Mouse (Mus musculus) hindbrain, embryonic 12.5 days (tissue): ENCODE measurements around the gene Nop9. TPM values are rescaled to one million over a fixed set of nuclear protein-coding genes. Genes with fewer than 3 reads are reported as not detected.
"Not testable (repeated sequence)": the region's sequence is repeated elsewhere in the genome, so short reads cannot be mapped to it uniquely, and the experiment has no call there.

Experiments
- ATAC-seq: fragments of 200-750 bp; cut with Nextera tagmentation; 2 replicates; pipeline ENCODE4 v1.8.0; 2017; ENCODE audit warnings: moderate TSS enrichment; ENCODE audit not compliant: low FRiP score
- H3K27ac ChIP-seq: fragments of 300-500 bp; sonication (generic); 2 replicates; pipeline ENCODE4 v1.5.1; 2016; ENCODE audit warnings: mild to moderate bottlenecking
- H3K27me3 ChIP-seq: fragments of 300-500 bp; sonication (generic); 2 replicates; pipeline ENCODE4 v1.6.1; 2016; ENCODE audit warnings: mild to moderate bottlenecking
- H3K36me3 ChIP-seq: fragments of 300-500 bp; sonication (generic); 2 replicates; pipeline ENCODE4 v1.6.1; 2016; ENCODE audit warnings: mild to moderate bottlenecking
- H3K4me1 ChIP-seq: fragments of 300-500 bp; sonication (generic); 2 replicates; pipeline ENCODE4 v1.6.1; 2016
- H3K4me2 ChIP-seq: fragments of 300-500 bp; sonication (generic); replicated peaks from 2 replicates; pipeline ENCODE4 v1.6.1; 2016; ENCODE audit warnings: mild to moderate bottlenecking
- H3K4me3 ChIP-seq: fragments of 300-500 bp; sonication (generic); 2 replicates; pipeline ENCODE4 v1.5.1; 2016; ENCODE audit warnings: mild to moderate bottlenecking
- H3K9ac ChIP-seq: fragments of 300-500 bp; sonication (generic); 2 replicates; pipeline ENCODE4 v1.6.1; 2016; ENCODE audit warnings: mild to moderate bottlenecking, moderate library complexity
- H3K9me3 ChIP-seq: fragments of 300-500 bp; sonication (generic); replicated peaks from 2 replicates; pipeline ENCODE4 v1.6.1; 2016; ENCODE audit warnings: mild to moderate bottlenecking
- WGBS: fragments of 180-500 bp; shearing (Covaris S2); methylation state at CpG from one replicate; pipeline ENCODE4 v1.1.7; 2016; 5-methylcytosine and 5-hydroxymethylcytosine counted together
- polyA plus RNA-seq: library from polyadenylated mRNA; unstranded; fragments of >200 nt; fragmentation: Nextera tagmentation; extraction: Ambion mirVana; gene quantifications from 2 replicates; pipeline ENCODE4 v1.2.1, GENCODE M21; 2016

Gene Nop9
- polyA plus RNA-seq, 1 experiment from 2014 or later: 42.0 TPM

DNA sequence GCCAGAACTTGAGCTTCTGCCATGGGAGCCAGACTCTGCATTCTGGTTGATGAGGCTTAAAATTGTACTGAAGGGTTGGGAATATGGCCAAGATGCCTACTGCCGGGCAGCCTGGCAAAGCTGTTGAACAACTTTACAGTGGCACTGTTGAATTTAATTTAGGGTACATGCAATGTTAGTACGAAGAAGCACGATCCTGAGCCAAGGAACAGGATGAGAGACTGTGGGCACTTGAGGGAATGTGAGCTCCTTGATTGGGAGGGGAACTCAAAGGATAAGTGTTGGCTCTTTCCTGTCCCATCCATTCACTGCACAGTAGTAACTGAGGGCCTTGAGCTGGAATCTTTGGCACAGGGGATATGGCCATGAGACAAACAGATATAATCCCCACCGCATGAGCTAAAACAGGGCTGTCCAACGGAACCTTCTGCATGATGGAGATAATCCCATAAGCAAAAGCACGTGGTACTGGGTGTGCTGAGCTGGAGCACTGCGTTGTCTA is 14.9 kb upstream of the Nop9 start:
- no peaks in the 10 kb centered on the region for H3K9me3 ChIP-seq
- WGBS: 84% methylated on average over 7 of the region's 7 CpGs
- no peaks in the 10 kb centered on the region for H3K36me3 ChIP-seq
- no peaks in the 10 kb centered on the region; the same call in 1 of the 2 replicates for H3K27me3 ChIP-seq
- H3K4me1 ChIP-seq: no peaks in the 10 kb centered on the region
- H3K4me2 ChIP-seq: no peak overlapping the region
- no peak for ATAC-seq
- H3K27ac ChIP-seq: no peak overlapping the region
- no peak overlapping the region for H3K9ac ChIP-seq
- H3K4me3 ChIP-seq: no peak overlapping the region

DNA sequence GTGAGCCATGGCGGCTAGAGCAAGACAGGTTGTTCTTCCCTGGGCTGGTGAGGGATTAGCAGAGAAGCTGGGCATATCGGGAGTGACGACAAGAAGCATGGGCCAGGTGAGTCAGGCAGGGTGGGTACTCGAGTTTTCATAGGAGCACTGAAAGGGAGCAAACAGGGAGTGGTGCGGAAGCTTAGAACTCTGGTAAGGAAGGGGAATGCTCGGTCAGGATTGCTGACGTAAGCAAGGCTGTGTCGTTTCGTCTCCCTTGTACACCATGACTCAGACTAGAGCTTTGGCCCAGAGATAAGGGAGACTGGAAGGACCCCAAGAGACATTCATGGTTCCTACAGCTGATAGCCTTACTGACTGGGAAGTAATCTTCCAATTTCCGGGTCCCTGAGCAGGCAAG is 11.6 kb upstream of the Nop9 start:
- WGBS: 84% methylated on average over 10 of the region's 10 CpGs
- H3K9ac ChIP-seq: no peak overlapping the region
- ATAC-seq: no peak

DNA sequence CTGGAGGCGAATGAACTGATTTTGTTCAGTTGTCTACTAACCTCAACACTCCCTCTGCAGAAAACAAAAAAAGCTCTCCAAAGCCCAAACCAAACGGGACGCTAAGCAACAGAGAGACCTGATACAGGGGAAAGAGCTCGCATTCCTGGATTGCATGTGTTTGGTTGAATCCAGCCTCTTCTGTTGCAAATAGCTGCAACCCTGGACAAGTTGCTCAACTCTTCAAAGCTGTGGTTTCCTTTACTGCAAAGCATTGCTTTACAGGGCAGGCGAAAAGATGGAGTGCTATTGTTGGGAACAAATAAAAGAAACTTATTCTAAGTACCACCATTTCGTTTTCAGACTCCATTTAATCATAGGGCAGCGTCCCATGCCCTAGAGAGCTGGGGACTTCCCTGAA is 10.6 kb upstream of the Nop9 start:
- no peak overlapping the region for H3K9ac ChIP-seq
- 76% methylated on average over 7 of the region's 7 CpGs for WGBS
- no peak overlapping the region for H3K4me3 ChIP-seq
- no peaks in the 10 kb centered on the region; the same call in 1 of the 2 replicates for H3K27me3 ChIP-seq
- no peak overlapping the region for H3K27ac ChIP-seq
- H3K9me3 ChIP-seq: no peaks in the 10 kb centered on the region
- peaks cover 20% of the 10 kb centered on the region for H3K36me3 ChIP-seq
- H3K4me1 ChIP-seq: no peaks in the 10 kb centered on the region
- H3K4me2 ChIP-seq: no peak overlapping the region
- ATAC-seq: no peak

More for the DNA sequence above, 11.6 kb upstream of the Nop9 start:
- Histone ChIP-seq H3K36me3 (peaks cover 10% of the 10 kb centered on the region), H3K27ac (no peak overlapping the region), H3K9me3 (no peaks in the 10 kb centered on the region), H3K4me2 (no peak overlapping the region), H3K27me3 (no peaks in the 10 kb centered on the region; the same call in 1 of the 2 replicates), H3K4me3 (no peak overlapping the region), H3K4me1 (no peaks in the 10 kb centered on the region)

DNA sequence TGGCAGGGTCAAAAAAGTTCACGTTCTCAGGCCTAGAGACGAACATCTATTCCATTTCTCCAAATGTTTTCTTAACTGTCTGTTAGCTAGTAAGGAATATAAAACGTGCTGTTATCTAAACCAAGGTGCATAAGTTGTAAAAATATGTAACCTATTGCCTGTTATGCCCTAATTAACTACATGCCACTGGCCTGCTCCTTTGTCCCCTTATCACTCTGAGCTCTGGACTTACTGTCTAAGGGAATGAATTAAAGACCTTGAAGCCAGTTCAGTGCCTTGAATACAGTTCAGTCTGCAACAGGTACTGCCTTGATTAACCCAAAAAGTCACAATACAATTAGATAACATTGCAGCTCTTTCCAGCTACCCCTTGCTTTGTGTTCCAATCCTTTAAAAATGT is 10.2 kb upstream of the Nop9 start:
- Histone ChIP-seq H3K9me3 (no peaks in the 10 kb centered on the region), H3K4me2 (no peak overlapping the region), H3K27ac (no peak overlapping the region), H3K9ac (no peak overlapping the region), H3K27me3 (no peaks in the 10 kb centered on the region), H3K4me1 (no peaks in the 10 kb centered on the region), H3K36me3 (peaks cover 24% of the 10 kb centered on the region), H3K4me3 (no peak overlapping the region)
- no peak for ATAC-seq
- 81% methylated on average over 3 of the region's 3 CpGs for WGBS

DNA sequence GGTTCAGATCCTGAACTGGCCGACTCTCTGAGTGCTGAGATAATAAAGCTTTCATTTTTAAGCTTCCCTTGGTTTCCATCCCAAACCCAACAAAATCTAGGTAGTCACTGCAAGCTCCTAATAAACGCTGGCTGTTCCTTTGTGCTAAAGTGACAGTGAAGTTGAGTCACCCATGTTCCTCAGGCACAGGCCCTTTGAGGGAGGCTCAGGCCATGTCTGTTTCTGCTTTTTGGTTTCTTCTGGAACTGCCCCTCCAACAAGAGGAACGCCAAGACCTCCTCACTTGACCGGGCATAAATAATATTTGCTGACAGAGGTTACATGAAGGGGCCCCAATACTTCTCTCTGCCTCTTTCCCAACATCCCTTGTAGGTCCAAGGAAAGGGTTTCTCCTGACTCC is 9.7 kb upstream of the Nop9 start:
- Histone ChIP-seq H3K27ac (no peak overlapping the region), H3K4me2 (no peak overlapping the region), H3K4me3 (no peak overlapping the region), H3K9me3 (no peaks in the 10 kb centered on the region), H3K36me3 (peaks cover 25% of the 10 kb centered on the region), H3K9ac (no peak overlapping the region), H3K27me3 (no peaks in the 10 kb centered on the region), H3K4me1 (no peaks in the 10 kb centered on the region)
- ATAC-seq: no peak
- 81% methylated on average over 4 of the region's 4 CpGs for WGBS

DNA sequence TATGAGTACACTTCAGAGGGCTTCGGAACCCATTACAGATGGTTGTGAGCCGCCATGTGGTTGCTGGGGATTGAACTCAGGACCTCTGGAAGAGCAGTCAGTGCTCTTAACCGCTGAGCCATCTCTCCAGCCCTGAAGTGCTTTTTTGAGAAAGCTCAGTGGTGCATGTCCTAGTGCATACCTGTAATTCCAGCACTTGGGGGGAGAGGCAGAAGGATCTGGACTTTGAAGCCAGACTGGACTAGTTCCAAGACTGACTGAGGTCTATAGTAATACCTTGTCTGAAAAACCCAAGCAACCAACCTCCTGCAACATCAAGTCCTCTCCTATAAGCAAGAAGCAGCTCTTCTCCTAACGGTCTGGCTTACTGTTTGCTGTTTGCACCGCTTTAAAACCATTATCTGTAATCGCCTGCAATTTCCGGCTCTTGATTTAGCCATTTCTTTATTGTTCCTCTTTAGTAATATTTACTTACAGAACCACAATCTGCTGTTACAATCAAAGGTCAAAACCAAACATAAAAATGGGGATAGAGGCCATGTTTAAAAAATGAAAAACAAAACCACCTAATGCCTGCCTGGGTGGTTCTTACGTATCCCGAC is 8.3 kb upstream of the Nop9 start:
- no peak for ATAC-seq
- no peak overlapping the region for H3K9ac ChIP-seq
- no peak overlapping the region for H3K27ac ChIP-seq
- no peak overlapping the region for H3K4me3 ChIP-seq
- no peaks in the 10 kb centered on the region for H3K4me1 ChIP-seq
- 90% methylated on average over 9 of the region's 9 CpGs for WGBS
- H3K4me2 ChIP-seq: no peak overlapping the region
- H3K27me3 ChIP-seq: no peaks in the 10 kb centered on the region
- peaks cover 25% of the 10 kb centered on the region for H3K36me3 ChIP-seq
- H3K9me3 ChIP-seq: no peaks in the 10 kb centered on the region

DNA sequence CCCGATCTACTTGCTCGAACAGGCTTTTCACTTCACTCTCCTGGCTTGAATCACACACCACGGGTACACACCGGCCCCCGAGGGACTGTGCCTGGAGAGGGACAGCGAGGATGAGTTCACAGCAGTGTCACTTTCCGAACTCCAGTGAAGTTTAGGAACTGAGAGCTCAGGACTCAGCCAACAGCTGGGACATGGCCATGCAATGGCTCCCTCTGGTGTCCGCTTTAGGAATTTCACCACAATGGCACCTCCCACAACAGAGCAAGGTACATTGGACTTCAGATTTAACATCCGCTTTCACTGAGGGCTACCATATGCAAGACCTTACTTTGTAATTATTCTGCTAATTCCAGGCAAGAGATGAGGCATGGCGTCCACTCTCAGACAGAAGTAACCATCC is 1.8 kb upstream of the Nop9 start:
- 22% methylated on average over 10 of the region's 10 CpGs for WGBS
- H3K27me3 ChIP-seq: no peaks in the 10 kb centered on the region
- H3K9me3 ChIP-seq: no peaks in the 10 kb centered on the region
- no peak overlapping the region for H3K27ac ChIP-seq
- peak; percentile 55 for ATAC-seq
- H3K36me3 ChIP-seq: peaks cover 23% of the 10 kb centered on the region
- H3K4me2 ChIP-seq: no peak overlapping the region
- H3K9ac ChIP-seq: no peak overlapping the region
- H3K4me1 ChIP-seq: peaks cover 24% of the 10 kb centered on the region
- H3K4me3 ChIP-seq: no peak overlapping the region

DNA sequence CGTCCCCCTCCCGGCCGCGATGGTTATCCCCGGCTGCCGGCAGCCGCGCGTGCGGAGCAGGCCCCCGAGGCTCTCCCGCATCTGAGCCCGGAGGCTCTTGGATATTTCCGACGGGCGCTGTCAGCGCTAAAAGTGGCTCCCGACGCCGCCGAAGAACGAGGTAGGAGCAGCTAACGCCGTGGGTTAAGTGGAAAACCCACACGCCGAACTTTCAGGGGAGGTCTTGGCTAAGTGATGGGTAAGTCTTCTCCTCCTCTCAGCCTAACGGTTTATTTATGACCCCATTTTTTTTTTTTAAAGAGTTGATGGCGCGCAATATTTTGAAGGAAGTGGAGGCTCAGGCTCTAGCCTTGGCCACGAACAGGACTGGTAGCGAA is 356 bp downstream of the Nop9 start:
- Histone ChIP-seq H3K4me3 (peak overlapping the region; percentile 93), H3K9ac (peak overlapping the region; percentile 83), H3K9me3 (no peaks in the 10 kb centered on the region), H3K36me3 (peaks cover 24% of the 10 kb centered on the region), H3K27ac (0 out of 2 replicates have a peak overlapping the region, but pooled peaks have one; percentile 17), H3K4me1 (peaks cover 24% of the 10 kb centered on the region), H3K4me2 (peak overlapping the region; percentile 99), H3K27me3 (no peaks in the 10 kb centered on the region)
- WGBS: 0% methylated on average over 31 of the region's 31 CpGs
- ATAC-seq: no peak

DNA sequence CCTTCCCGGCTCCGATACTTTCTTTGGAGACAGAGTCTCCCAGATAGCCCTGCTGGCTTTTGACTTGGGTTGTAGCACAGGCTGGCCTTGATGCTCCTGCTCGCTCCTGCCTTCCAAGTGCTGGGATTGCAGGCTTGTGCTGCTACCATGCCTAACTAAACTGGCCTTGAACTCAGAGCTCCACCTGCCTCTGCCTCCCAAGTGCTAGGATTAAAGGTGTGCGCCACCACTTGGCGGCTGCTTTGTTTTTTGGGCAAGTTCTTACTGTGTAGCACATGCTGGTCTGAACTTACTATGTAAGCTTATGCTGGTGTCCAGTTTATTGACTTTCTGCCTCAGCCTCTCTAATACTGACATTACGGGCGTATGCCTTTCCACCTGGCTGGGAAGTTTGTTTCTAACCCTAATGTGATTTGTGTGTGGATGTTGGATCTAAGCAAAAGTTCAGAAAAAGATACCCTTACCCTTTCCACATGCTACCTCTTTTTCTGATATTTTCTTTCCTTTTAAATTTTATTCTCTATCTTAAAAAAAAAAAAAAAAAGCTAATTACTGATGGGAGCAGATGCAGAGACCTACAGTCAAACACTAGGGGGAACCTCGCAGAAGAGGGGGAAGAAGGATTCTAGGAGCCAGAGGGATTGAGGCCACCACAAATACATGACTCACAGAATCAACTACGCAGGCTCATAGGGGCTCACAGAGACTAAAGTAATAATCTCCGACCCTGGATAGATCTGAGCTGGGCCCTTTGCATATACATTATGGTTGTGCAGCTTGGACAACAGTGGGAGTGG is 1.8 kb downstream of the Nop9 start:
- Histone ChIP-seq H3K36me3 (peaks cover 37% of the 10 kb centered on the region), H3K9me3 (no peaks in the 10 kb centered on the region), H3K4me3 (peak overlapping the region; percentile 93; the same call in 1 of the 2 replicates), H3K27me3 (no peaks in the 10 kb centered on the region), H3K4me1 (peaks cover 24% of the 10 kb centered on the region), H3K27ac (no peak overlapping the region), H3K4me2 (peak overlapping the region; percentile 99), H3K9ac (no peak overlapping the region)
- ATAC-seq: no peak
- WGBS: 93% methylated on average over 10 of the region's 10 CpGs

DNA sequence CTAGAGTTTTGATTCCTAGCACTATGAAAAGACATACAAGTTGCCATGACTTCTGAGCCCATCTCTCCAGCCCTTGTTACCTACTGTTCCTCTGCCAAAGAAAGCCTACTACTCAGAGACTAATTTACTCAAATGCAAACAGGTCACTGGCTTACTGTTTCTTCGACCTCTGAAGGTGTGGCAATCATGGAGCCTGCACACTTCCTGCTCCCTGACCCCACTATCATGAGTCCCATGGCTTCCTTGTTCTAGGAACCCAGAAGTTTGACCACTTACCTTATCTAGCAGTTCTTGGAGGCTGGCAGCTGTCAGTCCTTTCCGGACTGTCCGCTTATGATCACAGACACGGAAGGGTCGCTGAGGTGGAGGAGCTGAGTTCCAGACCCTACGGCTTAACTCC is 12.1 kb downstream of the Nop9 start:
- Histone ChIP-seq H3K4me1 (peaks cover 10% of the 10 kb centered on the region; the same call in 1 of the 2 replicates), H3K9ac (no peak overlapping the region), H3K4me2 (no peak overlapping the region), H3K4me3 (no peak overlapping the region), H3K27me3 (peaks cover 23% of the 10 kb centered on the region), H3K36me3 (peaks cover 42% of the 10 kb centered on the region), H3K27ac (no peak overlapping the region), H3K9me3 (no peaks in the 10 kb centered on the region)
- 89% methylated on average over 6 of the region's 6 CpGs for WGBS
- no peak for ATAC-seq

DNA sequence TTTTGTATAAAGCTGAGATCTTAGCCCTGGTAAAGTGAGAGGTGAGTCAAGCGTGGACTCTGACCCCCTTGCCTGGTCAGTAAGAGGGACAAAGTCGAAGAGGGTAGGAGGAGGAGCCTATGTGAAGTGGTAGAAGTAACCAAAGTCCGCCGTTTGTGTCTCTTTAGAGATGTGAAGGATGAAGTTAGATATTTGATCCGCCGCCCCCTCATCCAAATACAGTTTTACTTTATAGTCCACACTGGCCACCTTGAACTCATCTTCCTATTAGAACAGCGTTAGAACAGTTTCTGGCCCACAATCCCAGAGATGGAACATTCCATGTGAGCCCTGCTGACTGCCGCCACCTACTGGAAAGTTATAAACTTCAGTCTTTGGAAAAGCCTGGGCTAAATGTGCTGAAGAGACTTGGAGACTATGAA is 12.9 kb downstream of the Nop9 start, which contains the start of gene Cideb:
Gene Cideb, minus strand, starts transcription at position 96 of the 422 bp plus-strand sequence.
- 16% methylated on average over 8 of the region's 8 CpGs for WGBS
- Histone ChIP-seq H3K9me3 (no peaks in the 10 kb centered on the region), H3K4me3 (no peak within 1 kb of the TSS), H3K4me1 (peaks cover 10% of the 10 kb centered on the region; the same call in 1 of the 2 replicates), H3K36me3 (peaks cover 33% of the 10 kb centered on the region), H3K9ac (no peak within 1 kb of the TSS), H3K27me3 (peaks cover 31% of the 10 kb centered on the region), H3K27ac (no peak within 1 kb of the TSS), H3K4me2 (no peak within 1 kb of the TSS)
- no peak for ATAC-seq

DNA sequence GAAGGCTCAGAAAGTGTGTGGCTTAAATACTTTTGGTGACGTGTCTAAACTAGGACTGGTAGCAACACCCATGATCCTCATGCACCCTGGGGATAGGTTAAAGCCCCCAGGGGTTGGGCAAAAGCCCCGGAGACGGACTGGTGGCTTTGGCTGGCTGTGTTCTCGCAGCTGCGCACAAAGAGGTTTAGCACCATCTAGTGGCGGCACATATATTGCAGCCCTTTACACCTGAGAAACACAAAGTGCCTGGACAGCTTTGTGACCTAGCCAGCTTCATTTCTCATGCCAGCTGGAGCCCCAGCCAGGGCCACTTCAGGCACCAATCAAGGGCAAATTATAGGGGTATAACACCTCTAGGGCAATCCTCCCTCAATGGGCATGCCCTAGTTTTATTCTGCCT is 14.7 kb downstream of the Nop9 start:
- Histone ChIP-seq H3K27me3 (peaks cover 48% of the 10 kb centered on the region), H3K4me2 (peak overlapping the region; percentile 31), H3K4me1 (peaks cover 10% of the 10 kb centered on the region; the same call in 1 of the 2 replicates), H3K36me3 (peaks cover 16% of the 10 kb centered on the region)
- not testable (repeated sequence) for H3K27ac ChIP-seq, H3K9ac ChIP-seq, H3K9me3 ChIP-seq, H3K4me3 ChIP-seq
- ATAC-seq: 0 out of 2 replicates have a peak, but pooled peaks have one; percentile 9
- WGBS: 0% methylated on average over 6 of the region's 6 CpGs
